Mouse (Mus musculus) heart, adult 11 months (tissue): ENCODE measurements around the gene Tmem88b.

Experiments
- DNase-seq: peaks from one replicate; pipeline ENCODE4 v3.0.0; 2022

Tmem88b gene

DNA sequence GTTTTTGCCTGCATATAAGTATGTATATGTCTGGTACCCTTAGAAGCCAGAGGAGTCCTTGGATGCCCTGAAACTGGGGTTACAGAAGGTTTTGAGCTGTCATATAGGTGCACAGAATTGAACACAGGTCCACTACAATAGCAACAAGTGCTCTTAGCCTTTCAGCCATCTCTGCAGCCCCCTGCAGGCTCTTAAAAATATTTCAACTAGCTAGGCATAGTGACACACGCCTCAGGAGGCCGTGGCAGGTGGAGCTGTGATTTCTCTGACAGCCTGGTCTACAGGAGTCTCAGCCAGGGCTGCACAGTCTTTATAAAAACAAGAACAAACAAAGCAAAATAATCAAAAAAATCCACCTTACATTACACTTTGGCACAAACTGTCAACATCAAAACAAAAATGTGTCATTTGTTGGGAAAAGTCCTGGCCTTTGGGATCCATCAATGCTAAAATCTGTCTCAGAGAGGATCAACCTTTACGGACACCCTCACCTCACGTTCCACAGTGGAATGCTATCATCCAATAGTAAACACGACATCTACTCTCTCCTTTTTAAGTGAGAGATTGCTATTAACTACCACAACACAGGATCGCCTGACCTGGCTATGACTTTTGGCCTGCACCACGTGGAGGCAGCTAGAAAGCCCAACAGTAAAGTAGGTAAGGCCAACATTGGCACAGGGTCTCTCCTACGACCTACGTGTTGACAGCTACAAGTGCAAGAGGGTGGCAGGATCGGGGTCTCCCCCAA is 25.6 kb downstream of the Tmem88b start:
- no peak for DNase-seq

DNA sequence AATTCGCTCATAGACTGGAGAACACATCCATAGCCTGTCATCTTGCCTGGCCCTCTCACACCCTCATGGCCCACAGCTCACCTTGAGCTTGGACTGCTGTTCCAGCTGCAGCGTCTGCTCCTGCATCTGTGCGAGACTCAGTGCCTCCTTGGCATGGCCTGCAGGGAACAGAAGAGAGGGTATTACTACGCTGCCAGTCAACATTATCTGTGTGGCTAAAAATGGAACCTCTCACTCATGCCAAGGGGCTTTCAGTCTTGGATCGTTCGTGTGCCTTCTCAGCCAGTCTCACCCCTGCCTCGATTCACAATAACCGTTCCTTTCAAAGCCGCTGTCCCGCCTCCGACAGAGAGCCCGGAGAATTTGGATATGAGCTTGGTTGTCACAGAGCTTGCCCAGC is 28.7 kb downstream of the Tmem88b start:
- no peak for DNase-seq

- DNase-seq: no peak
Observed at GRCm38 (mm10) chr4:155746575-155747490, 38.8 kb downstream of the Tmem88b start.

- DNase-seq: no peak
Observed at GRCm38 (mm10) chr4:155746036-155746548, 39.6 kb downstream of the Tmem88b start.

- no peak for DNase-seq
Observed at GRCm38 (mm10) chr4:155745136-155745535, 40.5 kb downstream of the Tmem88b start.

GRCm38 (mm10) chr4:155744474-155744873 is 41.2 kb downstream of the Tmem88b start:
- DNase-seq: peak; percentile 77

GRCm38 (mm10) chr4:155742684-155743083 is 43.0 kb downstream of the Tmem88b start:
- peak; percentile 77 for DNase-seq

DNA sequence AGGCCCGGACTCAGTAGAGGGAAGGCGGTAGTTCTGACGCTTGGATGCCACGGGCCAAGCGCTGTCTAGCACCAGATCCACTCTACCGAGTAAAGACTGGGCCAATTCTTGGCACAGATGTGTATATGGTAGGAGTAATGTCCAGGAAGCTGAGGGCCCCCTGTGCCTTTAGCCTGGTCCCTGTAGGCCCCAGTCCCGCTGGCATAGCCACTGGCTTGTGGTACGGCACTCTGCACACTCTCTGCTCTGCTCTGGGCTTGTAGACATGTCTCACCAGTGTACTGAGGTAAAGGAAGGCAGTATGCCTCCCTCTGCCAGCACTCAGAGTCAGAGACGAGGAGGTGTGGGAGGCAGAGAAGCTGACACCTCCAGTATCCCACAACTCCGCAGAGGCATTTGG is 45.0 kb downstream of the Tmem88b start:
- DNase-seq: peak; percentile 90

DNA sequence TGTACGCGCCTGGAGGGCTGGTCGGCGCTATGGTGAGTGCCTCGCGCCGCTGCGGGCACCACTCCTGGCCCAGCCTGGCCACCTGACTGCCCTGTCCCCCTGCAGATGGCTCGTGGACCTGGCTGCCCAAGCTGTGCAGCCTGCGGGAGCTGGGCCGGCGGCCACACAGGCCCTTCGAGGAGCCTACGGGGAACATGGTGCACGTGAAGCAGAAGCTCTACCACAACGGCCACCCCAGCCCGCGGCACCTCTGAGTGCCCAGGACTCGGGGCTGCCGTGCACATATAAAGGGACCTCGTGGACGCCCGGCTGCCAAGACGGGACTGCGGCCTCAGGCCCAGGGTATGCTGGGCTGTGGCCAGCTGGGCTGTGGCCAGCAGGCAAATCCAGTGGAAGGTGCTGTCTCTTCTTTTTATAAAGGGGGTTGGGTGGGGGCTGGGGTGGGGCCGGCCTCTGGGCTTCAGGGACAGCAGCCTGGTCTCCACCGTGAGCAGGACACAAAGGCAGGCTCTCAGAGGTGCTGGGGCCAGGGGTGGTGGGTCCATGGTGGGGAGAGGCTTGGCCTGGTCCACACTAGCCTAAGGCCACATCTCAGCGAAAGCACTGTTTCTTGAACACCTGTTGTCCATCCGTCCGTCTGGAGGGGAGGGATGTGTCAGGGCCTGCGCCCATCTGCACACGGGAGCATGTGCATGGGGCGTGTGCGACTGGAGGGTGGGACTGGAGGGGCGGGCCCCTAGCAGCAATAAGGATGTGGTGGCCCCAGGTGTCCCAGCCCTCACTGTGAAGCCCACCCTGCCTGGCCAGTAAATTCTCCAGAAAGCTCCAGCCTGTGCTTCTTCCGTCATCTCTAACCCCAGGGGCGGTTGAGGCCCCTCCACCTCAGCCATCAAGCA is 45.7 kb downstream of the Tmem88b start:
- peak; percentile 93 for DNase-seq

GRCm38 (mm10) chr4:155739152-155739551 is 46.5 kb downstream of the Tmem88b start:
- DNase-seq: peak; percentile 88

DNA sequence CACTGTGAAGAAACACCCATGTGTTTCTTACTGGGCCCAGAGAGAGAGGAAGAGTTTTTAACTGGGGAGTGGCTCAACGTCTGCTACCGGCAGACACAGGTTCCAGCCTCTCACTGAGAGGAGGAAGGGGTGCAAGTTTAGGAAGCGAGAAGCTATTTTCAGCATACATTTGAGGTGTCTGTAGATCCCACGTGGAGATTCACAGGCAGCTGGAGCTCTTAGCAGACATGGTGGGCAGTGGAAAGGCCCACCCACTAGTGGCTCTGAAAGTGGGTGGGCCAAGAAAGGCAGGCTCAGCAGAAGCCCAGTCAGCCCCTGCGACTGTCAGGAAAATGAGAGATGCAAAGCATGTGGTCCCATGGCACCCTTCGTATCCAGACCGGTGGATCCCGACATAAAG is 47.4 kb downstream of the Tmem88b start:
- peak; percentile 85 for DNase-seq

- peak; percentile 89 for DNase-seq
Observed at GRCm38 (mm10) chr4:155736421-155736820, 49.3 kb downstream of the Tmem88b start.

GRCm38 (mm10) chr4:155735788-155736187 is 49.9 kb downstream of the Tmem88b start:
- DNase-seq: peak; percentile 94

DNA sequence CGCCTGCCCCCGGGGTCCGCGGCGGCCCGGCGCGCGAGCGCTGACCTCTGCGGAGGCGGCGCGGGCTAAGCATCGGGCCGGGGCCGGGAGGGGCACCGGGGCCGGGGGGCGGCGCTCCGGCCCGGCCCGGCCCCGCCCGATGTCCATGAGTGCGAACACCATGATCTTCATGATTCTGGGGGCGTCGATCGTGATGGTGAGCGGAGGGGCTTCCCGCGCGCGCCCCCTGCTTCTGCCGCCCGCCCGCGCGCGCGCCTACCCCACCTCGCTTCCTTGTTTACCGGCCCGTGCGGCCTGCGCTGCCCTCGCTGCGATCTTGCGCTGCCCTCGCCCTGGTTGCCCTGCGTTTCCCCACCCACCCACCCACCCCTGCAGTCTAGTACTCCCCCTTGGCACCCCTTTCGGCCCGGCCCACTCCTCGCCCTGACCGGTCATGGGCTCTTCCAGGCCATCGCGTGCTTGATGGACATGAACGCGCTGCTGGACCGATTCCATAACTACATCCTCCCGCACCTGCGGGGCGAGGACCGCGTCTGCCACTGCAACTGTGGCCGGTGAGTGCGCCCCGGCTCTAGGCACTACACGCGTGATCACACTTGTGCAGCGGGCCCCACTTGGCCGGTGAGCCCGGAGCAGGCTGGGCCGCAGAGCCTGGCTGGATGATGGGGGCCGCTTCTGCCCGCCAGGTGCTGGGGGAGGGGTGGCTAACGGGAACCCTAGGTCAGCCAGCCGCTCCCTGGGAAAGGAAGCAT is 50.5 kb downstream of the Tmem88b start:
- peak; percentile 97 for DNase-seq

DNA sequence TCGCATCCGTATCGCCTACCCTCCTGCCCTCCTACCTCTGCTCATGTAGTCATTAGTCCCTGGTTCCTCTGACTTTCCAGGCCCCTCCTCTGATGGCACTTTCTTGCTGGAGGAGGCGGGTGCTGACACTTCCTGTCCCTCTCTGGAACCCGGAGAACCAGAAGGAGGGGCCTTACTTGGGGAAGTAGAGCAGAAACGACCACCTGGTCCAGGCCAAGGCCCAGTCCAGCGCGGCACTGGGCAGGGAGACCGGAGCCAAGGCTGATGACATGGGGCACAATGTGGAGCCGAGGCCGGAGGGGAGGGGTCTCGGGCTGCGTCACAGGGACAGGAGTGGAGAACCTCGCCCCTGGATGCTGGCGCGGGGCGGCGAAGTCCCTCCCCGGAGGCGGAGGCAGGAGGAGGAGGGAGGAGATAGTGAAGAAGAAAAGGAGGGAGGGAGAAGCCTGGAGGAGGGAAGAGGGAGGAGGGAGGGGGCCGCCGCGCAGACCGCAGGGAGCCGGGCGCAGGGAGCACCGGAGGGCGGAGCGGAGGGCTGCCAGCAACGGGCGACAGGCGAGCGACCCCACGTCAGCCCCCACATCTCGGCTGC is 51.2 kb downstream of the Tmem88b start, which contains the start of gene Tmem240:
Gene Tmem240, plus strand, starts transcription at position 451 of the 592 bp plus-strand sequence.
- peak; percentile 99 for DNase-seq

- DNase-seq: peak; percentile 90
Observed at GRCm38 (mm10) chr4:155733267-155733666, 52.4 kb downstream of the Tmem88b start.
